Mouse (Mus musculus) megakaryocyte-erythroid progenitor cell, adult 5-6 weeks (primary cell): ENCODE results near the gene Gm43191. TPM values are rescaled to one million over a fixed set of nuclear protein-coding genes. Genes with fewer than 3 reads are reported as not detected.

Experiments used
- ATAC-seq: replicated peaks from 2 replicates; pipeline ENCODE4 v1.8.0; 2016; ENCODE audit warnings: mild to moderate bottlenecking, inconsistent platforms; ENCODE audit not compliant: severe bottlenecking, poor library complexity, low FRiP score, low TSS enrichment
- total RNA-seq, 2 experiments: library from RNA; stranded (forward) in 1 of 2; stranded (reverse) in 1 of 2; fragments of 200-1000, 215-1000 nt in 1 of 2; fragments of >200 nt in 1 of 2; fragmentation: Nextera tagmentation in 1 of 2; gene quantifications; 2 replicates each; pipeline ENCODE4 v1.2.3; 2014 to 2017

Gm43191 gene
- not detected in 2 replicates for total RNA-seq (2014; fragmentation: Nextera tagmentation)
- total RNA-seq (2017) = not detected in 2 replicates

DNA sequence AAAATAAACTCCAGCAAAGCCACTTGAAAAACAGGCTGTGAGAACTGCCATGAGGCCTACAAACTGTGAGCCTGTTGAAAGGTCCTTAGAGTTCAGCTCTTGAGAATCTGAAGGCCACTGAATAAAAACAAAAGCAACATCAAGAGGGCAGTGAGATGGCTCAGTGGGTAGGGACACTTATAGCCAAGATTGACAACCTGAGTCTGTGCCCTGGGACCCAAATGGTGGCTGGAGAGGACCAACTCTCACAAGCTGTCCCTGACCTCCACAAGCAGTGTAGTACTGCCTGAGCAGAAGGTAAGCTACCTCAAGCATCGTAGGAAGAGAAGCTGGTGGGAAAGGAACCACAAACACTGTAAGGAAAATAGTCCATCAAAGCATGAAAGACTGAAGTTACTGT lies at the start of gene Gm43191:
Gene Gm43191 (minus strand): TSS at position 101 of the 400 bp plus-strand sequence.
- ATAC-seq = no peak

DNA sequence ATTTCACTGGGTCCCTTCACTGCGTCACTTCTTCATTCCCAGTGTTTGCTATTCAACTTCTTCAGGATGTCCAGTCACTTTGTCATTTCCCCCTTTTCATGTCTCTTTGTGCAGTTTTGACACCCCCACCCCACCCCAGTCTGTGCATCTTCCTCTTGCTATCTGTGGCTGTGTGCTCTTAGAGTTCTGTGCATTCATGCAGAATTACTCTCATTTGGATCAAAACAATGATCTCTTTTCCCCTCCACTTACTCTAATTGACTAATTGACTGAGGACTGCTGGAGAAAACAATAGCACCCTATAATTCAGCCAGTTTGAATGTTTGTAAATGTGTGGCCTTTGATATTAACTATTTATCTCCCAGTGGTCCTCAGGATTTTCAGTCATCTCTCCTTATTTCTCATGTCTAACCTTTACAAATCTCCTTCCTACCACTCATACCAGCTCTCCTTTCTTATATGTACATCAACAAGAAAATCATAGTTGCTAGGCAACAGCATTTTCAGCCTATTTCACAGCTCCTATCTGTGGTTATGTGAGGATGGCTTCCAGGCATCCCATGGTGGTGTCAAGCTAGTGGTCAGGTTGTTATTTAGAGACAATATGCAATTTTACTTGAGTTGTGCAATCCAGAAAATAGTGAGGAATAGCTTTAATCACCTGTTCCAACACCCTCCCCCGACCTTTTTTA lies 48.6 kb upstream of the Gm43191 start:
- ATAC-seq = no peak

GRCm38 (mm10) chr3:116726807-116727206 lies 45.7 kb upstream of the Gm43191 start:
- ATAC-seq = peak; percentile 74

DNA sequence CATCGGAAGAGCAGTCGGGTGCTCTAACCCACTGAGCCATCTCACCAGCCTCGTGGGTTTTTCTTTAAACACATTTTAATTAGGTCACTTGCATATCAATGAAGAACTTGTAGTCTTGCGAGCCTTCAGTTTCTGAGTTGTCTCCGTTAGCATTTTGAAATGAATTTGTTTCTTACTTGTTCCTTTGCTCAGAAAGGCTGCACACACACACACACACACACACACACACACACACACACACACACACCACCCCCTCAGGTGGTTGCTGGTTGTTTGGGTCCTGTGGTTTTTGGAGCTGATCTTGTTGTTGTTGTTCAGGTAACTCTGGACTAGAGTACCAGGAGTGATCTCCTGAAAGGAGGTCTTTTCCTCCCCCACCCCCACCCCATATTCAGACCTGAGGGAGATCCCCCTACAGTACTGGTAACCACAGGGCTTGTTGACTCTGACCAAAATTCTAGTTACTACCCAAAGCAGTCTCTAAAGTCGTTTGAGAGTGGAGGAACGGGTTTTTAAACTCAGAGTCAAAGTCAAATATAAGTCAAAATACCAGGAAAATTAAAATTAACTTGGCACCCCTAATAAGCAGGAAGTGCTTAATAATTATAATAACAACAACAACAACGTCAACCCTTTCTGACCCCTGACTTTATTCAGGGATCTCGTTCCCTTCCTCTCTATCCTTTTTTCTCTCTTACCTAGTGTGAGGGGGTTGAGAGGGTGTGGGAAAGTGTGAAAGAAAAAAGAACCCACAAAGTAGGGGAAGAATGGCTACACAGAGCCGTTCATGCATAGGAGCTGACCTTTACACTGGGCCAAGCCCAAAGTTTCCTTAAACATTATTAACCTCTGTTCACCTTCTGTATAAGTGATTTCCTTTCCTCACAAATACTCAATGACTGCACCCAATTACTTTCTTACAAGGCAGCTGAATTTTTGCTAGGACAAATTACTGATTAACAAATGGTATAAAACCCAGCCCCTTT lies 42.7 kb upstream of the Gm43191 start:
- ATAC-seq = no peak

GRCm38 (mm10) chr3:116722980-116723379 lies 41.9 kb upstream of the Gm43191 start:
- ATAC-seq = no peak

DNA sequence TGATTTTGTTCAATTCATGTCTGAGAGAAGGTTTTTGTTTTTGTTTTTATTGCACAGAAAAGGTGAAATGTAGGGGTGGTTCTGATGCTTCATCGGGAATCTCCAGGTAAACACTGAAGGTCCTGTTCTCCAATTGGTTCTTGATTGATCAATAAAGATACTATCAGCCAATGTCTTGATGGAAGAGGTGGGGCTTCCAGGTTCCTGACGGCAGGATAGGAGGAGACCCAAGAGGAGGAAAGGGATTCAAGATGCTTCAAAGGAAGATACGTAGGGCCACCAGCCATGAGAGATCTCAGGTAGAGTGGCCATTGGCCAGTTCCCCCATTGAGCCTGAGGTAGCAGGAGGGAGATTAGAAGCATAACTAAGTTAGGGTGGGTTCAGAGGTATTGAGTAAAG lies 37.9 kb upstream of the Gm43191 start:
- no peak for ATAC-seq

- ATAC-seq = no peak
Observed at GRCm38 (mm10) chr3:116713031-116713430, 32.0 kb upstream of the Gm43191 start.

- ATAC-seq = 0 out of 2 replicates have a peak, but pooled peaks have one; percentile 9
Observed at GRCm38 (mm10) chr3:116712436-116712881, 31.4 kb upstream of the Gm43191 start, which contains the start of gene Slc35a3. Gene Slc35a3, minus strand, starts transcription at chr3:116712831.

GRCm38 (mm10) chr3:116711624-116712435 lies 30.8 kb upstream of the Gm43191 start:
- ATAC-seq = peak; percentile 85

- peak; percentile 79 for ATAC-seq
Observed at GRCm38 (mm10) chr3:116710941-116711340, 29.9 kb upstream of the Gm43191 start.

GRCm38 (mm10) chr3:116705637-116706204 lies 24.7 kb upstream of the Gm43191 start:
- ATAC-seq = peak; percentile 74

GRCm38 (mm10) chr3:116703835-116704234 lies 22.8 kb upstream of the Gm43191 start:
- no peak for ATAC-seq

- no peak for ATAC-seq
Observed at GRCm38 (mm10) chr3:116702647-116703272, 21.7 kb upstream of the Gm43191 start.

- no peak for ATAC-seq
Observed at GRCm38 (mm10) chr3:116701601-116702000, 20.5 kb upstream of the Gm43191 start.

DNA sequence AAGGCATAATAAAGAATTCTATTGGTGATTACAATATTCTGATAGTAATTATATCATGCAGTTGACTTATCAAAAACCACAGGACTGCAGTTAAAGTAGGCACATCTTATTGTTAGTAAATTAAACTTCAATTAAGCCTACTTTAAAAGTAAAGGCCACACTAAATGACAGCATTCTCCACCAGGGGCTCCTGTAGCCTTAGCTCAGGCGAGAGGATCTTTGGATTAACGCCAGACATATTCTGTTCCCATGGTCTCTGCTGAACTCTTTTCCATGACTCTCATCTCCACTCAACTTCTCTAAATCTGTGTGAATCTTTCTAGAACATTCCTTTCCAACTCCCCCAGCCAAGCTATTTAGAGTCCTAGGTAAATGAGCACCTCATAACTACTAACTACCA lies 17.7 kb upstream of the Gm43191 start:
- peak; percentile 47 for ATAC-seq

DNA sequence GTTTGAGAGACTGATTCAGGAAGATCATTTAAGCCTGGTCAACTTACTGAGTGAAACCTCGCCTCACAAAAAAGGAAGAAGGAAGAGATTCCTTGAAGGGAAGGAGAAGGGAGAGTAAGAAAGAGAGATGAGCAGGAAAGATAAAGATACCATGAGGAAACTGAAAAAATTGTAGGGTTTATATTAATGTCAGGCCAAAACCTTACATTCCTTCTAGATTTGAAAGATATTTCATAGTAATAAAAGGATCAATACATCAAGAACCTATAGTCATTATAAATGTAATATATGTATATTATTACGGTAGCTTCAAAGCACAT lies 14.6 kb upstream of the Gm43191 start:
- no peak for ATAC-seq

GRCm38 (mm10) chr3:116694955-116695665 lies 14.1 kb upstream of the Gm43191 start:
- 0 out of 2 replicates have a peak, but pooled peaks have one; percentile 42 for ATAC-seq

GRCm38 (mm10) chr3:116694312-116694711 lies 13.3 kb upstream of the Gm43191 start:
- ATAC-seq = peak; percentile 82
